Mouse (Mus musculus) G1E (cell line): ENCODE measurements around the gene Cadm1. TPM values are rescaled to one million over a fixed set of nuclear protein-coding genes. Genes with fewer than 3 reads are reported as not detected.

Experiments
- ATAC-seq: 2 replicates; pipeline ENCODE4 v1.8.0; 2016; ENCODE audit warnings: mild to moderate bottlenecking; ENCODE audit not compliant: insufficient number of reproducible peaks, poor library complexity, low FRiP score, severe bottlenecking; ENCODE audit errors: extremely low read depth
- DNase-seq: peaks from one replicate; pipeline ENCODE4 v3.0.0; 2012; ENCODE audit warnings: low spot score
- H3K27me3 ChIP-seq: 2 replicates; pipeline ENCODE4 v1.6.1; 2012; ENCODE audit warnings: mild to moderate bottlenecking, low read length, inconsistent platforms; ENCODE audit not compliant: insufficient read depth
- H3K36me3 ChIP-seq: replicated peaks from 2 replicates; pipeline ENCODE3; 2012; ENCODE audit warnings: mild to moderate bottlenecking, inconsistent platforms
- H3K4me1 ChIP-seq: 2 replicates; pipeline ENCODE4 v1.6.1; 2012; ENCODE audit warnings: low read depth, low read length, inconsistent platforms, mixed read lengths; ENCODE audit not compliant: insufficient read depth
- H3K4me3 ChIP-seq: 2 replicates; pipeline ENCODE4 v1.5.1; 2012; ENCODE audit warnings: low read depth, mild to moderate bottlenecking, inconsistent platforms, low read length, moderate library complexity, mixed read lengths
- H3K9me3 ChIP-seq: replicated peaks from 2 replicates; pipeline ENCODE4 v1.6.1; 2012; ENCODE audit warnings: inconsistent platforms
- CTCF ChIP-seq: IDR thresholded peaks from 2 replicates; pipeline ENCODE4 v1.5.1; 2012; ENCODE audit warnings: low read depth, low read length, inconsistent platforms, mixed read lengths
- GATA1 ChIP-seq: IDR thresholded peaks from 2 replicates; pipeline ENCODE4 v1.6.1; 2012; ENCODE audit warnings: borderline replicate concordance, low read length, inconsistent platforms, mixed read lengths
- GATA2 ChIP-seq: IDR thresholded peaks from 2 replicates; pipeline ENCODE4 v1.6.1; 2012; ENCODE audit warnings: low read depth, low read length, inconsistent platforms, borderline replicate concordance
- POLR2AphosphoS5 ChIP-seq: IDR thresholded peaks from 2 replicates; pipeline ENCODE4 v1.6.1; 2012; ENCODE audit warnings: low read depth, low read length, inconsistent platforms; ENCODE audit not compliant: insufficient replicate concordance
- TAL1 ChIP-seq: conservative IDR thresholded peaks from 2 replicates; pipeline ENCODE4 v1.6.1; 2012; ENCODE audit warnings: low read depth, low read length, inconsistent platforms, mixed read lengths
- polyA plus RNA-seq: library from polyadenylated mRNA; stranded (reverse); fragments of >175 nt; gene quantifications from 2 replicates; pipeline ENCODE4 v1.2.3, GENCODE M21; 2012
- total RNA-seq, 2 experiments: library from RNA; stranded (forward) in 1 of 2; stranded (reverse) in 1 of 2; fragments of 200-1000 nt in 1 of 2; fragments of >200 nt in 1 of 2; fragmentation: Nextera tagmentation in 1 of 2; gene quantifications; 2 replicates each; pipeline ENCODE4 v1.2.3; 2014 to 2017

Gene Cadm1
- total and polyA plus RNA-seq, 3 experiments, result 0.38 TPM; not detected in 2

DNA sequence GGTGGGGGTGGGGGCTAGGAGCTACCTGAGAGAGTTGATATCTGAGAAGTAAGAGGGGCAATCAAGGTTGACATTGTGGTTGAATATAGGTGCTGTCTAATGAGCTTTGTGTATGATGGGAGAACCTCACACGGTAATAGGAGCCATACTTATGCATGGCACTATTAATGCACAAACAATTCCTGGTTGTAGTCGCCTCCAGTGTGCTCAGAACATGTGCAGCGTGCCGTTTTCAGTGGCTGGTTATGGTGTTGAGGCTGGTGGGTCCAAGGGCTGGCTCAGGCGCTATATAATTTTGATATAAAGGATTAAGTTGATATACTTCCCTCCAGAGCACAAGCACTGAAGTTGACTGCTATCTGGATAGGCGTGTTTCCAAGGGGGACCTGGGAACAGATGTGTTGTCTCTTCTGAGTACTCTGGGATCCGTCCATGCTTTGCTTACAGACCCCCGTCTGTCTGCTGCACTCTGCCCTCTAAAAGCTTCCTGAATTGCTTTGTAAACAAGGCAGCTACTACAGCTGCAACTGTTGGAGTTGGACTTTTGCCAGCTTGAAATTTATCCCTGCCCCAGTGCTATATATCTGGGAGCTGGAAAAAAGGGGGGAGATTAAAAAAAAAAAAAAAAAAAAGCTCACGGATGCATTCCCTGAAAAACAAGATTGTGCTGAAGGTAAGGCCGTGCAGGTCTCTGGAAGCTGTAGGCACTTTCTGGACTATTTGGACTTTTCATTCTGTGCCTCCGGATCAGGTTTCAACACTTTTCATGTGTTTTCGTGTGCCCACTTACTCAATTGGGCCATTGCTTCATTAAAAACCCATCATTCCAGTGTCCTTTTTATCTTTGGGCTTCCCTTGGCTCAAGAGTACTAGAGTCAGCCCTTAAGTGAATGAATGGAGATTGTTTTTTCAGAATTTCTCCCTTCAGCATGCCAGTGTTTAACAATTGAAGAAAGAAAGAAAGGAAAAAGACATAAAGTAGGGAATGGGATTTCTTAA lies 93.8 kb downstream of the Cadm1 start:
- TF ChIP-seq POLR2AphosphoS5 (no peak), TAL1 (no peak), GATA1 (no peak), CTCF (no peak), GATA2 (no peak)
- no peak for DNase-seq
- ATAC-seq, result no peak
- no peaks in the 10 kb centered on the region for H3K27me3 ChIP-seq
- H3K4me3 ChIP-seq, result no peak overlapping the region
- peaks cover 4% of the 10 kb centered on the region for H3K9me3 ChIP-seq
- H3K4me1 ChIP-seq, result no peaks in the 10 kb centered on the region
- no peaks in the 10 kb centered on the region for H3K36me3 ChIP-seq

DNA sequence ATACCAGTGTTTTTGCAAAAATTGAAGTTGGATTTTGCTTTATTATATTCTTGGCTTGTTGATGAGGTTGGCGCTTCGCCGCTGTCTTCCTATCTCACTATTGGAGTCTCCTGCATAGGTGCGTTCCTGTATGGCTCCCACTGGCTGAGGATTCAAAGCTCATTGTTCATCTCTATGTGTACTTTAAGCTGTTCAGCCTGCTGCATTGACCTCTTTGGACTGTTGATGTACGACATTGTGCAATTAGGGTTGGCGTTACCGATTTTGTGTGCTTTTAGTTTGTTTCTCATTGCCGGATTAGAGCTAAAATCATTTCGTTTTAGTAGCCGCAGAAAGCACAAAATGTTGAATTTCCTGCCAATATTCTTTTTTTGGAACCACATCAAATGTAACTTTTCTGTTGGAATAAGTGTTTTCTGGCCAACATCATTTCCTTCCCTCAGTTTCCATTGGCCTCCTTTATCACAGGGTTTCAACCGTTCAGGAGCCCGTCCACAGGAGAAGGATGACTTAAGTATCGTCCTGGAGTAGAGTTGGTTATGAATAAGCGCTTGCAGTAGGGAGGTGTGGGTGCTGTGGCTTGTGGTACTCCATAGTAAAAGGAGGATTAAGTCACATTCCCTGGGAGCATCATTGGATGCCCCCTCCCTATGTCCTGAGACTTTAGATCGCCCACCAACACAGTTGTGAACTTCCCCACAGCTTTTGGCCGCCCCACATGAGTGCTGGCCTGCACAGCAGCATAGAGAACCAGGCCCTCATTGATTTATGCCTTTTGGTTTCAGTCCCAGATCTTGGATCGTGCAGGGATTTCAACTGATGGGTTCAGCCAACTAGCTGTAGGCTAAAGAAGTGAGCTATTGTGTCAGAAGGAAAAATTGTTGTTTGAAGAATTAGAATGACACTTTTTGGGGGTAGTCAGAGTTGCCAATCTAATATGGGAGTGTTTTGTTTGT lies 94.9 kb downstream of the Cadm1 start:
- H3K4me1 ChIP-seq, result no peaks in the 10 kb centered on the region
- DNase-seq (no peak), ATAC-seq (no peak; the same call in 1 of the 2 replicates)
- no peaks in the 10 kb centered on the region for H3K27me3 ChIP-seq
- TF ChIP-seq GATA1 (no peak), CTCF (no peak), GATA2 (no peak), POLR2AphosphoS5 (no peak), TAL1 (no peak)
- H3K36me3 ChIP-seq, result no peaks in the 10 kb centered on the region
- H3K4me3 ChIP-seq, result no peak overlapping the region
- no peaks in the 10 kb centered on the region for H3K9me3 ChIP-seq

DNA sequence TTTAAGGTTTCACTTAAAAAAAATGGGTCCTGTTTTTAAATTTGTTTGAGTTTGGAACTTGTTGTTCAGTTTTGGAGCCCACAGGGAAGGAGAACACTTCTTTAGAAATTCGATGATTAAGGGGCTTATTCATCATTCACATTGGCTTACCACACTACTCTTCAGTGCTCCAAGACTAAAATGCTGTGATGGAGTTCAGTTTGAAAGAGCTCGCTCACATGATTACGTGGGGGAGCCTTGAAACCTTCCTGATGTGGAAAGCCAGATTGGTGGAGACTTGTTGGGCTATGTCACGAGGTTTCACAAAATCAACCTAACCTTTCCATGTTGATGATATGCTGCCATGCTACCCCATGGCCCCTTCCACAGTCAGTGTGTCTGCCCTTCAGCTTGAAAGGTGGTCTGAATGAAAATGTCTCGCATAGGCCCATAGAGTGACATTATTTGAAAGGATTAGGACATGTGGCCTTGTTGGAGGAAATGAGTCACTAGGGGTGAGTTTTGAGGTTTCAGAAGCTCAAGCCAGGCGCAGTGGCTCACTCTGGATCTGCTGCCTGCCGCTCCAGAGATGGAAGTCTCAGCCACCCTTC lies 95.7 kb downstream of the Cadm1 start:
- Histone ChIP-seq H3K27me3 (no peaks in the 10 kb centered on the region), H3K36me3 (no peaks in the 10 kb centered on the region), H3K9me3 (no peaks in the 10 kb centered on the region), H3K4me1 (no peaks in the 10 kb centered on the region), H3K4me3 (no peak overlapping the region)
- TF ChIP-seq TAL1 (no peak), GATA2 (no peak), POLR2AphosphoS5 (no peak), CTCF (no peak), GATA1 (no peak)
- no peak for DNase-seq
- ATAC-seq, result no peak

DNA sequence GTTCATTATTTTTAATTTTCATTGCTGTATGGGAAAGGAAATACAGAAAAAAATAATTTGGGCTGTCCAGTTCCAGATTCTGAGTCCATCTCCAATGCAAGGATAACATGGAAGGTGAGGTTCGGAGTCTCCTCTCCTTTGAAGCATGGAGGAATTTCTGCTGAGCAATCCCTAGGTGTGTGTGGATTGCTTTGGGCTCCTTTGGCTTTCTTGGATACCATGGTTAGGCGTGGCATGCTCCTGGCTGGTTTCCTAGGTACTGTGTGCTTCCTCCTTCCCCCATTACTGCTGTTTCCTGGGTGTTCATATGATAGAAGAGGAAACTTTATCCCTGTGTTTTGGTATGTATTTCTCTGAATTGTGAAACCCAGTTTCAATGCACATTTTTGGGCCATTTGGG lies 98.0 kb downstream of the Cadm1 start:
- no peak for TF ChIP-seq TAL1
- no peak for TF ChIP-seq POLR2AphosphoS5
- no peak for TF ChIP-seq CTCF
- no peak for TF ChIP-seq GATA1
- TF ChIP-seq GATA2, result no peak
- DNase-seq (no peak), ATAC-seq (no peak)
- Histone ChIP-seq H3K9me3 (no peaks in the 10 kb centered on the region), H3K4me3 (no peak overlapping the region), H3K36me3 (no peaks in the 10 kb centered on the region), H3K27me3 (no peaks in the 10 kb centered on the region), H3K4me1 (no peaks in the 10 kb centered on the region)

DNA sequence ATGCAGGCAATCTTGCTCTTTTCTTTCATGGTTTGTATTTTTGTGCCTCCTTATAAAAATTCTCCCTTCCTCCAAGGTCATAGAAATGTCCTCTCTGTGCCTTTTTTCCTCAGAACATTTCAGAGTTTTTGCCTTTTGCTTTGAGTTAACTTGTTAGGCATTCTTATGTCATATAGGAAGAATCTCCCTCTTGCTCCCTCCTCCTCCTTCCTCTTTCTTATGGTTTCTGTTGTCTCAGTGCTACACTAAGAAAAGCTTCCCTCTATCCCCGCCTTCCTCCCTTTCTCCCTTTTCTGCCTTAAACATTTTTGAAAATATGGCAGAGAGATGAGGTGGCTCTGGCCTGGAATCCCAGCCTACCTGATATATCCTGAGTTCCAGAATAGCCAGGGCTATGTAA lies 98.6 kb downstream of the Cadm1 start:
- TF ChIP-seq GATA2 (no peak), TAL1 (no peak), GATA1 (no peak), CTCF (no peak), POLR2AphosphoS5 (no peak)
- ATAC-seq (no peak), DNase-seq (no peak)
- Histone ChIP-seq H3K9me3 (no peaks in the 10 kb centered on the region), H3K4me1 (no peaks in the 10 kb centered on the region), H3K36me3 (no peaks in the 10 kb centered on the region), H3K27me3 (no peaks in the 10 kb centered on the region), H3K4me3 (no peak overlapping the region)
